10 mouse cellular contexts compared by ENCODE assay signal in genomic region chr12:31191329-31191954, GRCm38 (mm10). TPM values are rescaled to one million over a fixed set of nuclear protein-coding genes. Genes with fewer than 3 reads are reported as not detected.
DNase-seq lines count a peak whose midpoint lies in the region; ATAC-seq lines count a peak whose summit lies in the region.
"Had no signal": no experiment of that assay in that cellular context is flagged by ENCODE, and none has a peak within 500 bp of the region (broad histone marks: within the 10 kb centered on the region; RNA-seq: fewer than 3 reads in every experiment).

No protein-coding gene starts in this region.

- no peak overlapping the region for H3K4me3 ChIP-seq in intestine, embryonic 14.5 days (ENCODE audit: low read depth, low read length)

- peak; percentile 67 for DNase-seq in urinary bladder, postnatal 14 days (ENCODE audit: low spot score)
- DNase-seq in urinary bladder, postnatal 10 days (ENCODE audit: low spot score): no peak
- peak; percentile 85 for DNase-seq in gastrocnemius, postnatal 14 days
- peak; percentile 69 for DNase-seq in intestine, embryonic 14.5 days (ENCODE audit: low spot score)
- peak; percentile 70 for DNase-seq in lung, postnatal 36 days
- peak; percentile 28 for DNase-seq in yolk sac, embryonic 10.5 days (ENCODE audit: low spot score)
- DNase-seq in cerebellum, adult 9-10 months: no peak

- no peak overlapping the region for H3K4me2 ChIP-seq in intestine, embryonic 14.5 days (ENCODE audit: low read length)

- WGBS in intestine, embryonic 14.5 days: 24% methylated on average over 8 of the region's 8 CpGs

- H3K4me1 ChIP-seq in intestine, embryonic 14.5 days (replicated peaks; ENCODE audit: control insufficient read depth, insufficient read depth, low read length): peaks cover 21% of the 10 kb centered on the region

- intact Hi-C loops in gastrocnemius, postnatal 14 days (cut with DNase I; ENCODE audit: low total_unique reads): no loop called here

- no peak overlapping the region for H3K9ac ChIP-seq in intestine, embryonic 14.5 days (ENCODE audit: low read length)

- H3K27me3 ChIP-seq in intestine, embryonic 14.5 days (replicated peaks; ENCODE audit: control insufficient read depth, insufficient read depth, low read length): no peaks in the 10 kb centered on the region

- H3K9me3 ChIP-seq in intestine, embryonic 14.5 days (ENCODE audit: control insufficient read depth, low read length): no peaks in the 10 kb centered on the region

- H3K36me3 ChIP-seq in intestine, embryonic 14.5 days (ENCODE audit: control insufficient read depth, insufficient read depth, low read length): no peaks in the 10 kb centered on the region

- peak; percentile 79 for ATAC-seq in intestine, embryonic 14.5 days (replicated peaks; ENCODE audit: low FRiP score, low TSS enrichment, low read depth)
- no peak for ATAC-seq in granulocyte monocyte progenitor cell, adult 5-6 weeks (replicated peaks; ENCODE audit: poor library complexity, severe bottlenecking)

- H3K27ac ChIP-seq in intestine, embryonic 14.5 days (ENCODE audit: low read depth): peak overlapping the region; percentile 74

RNA-seq across cellular contexts. Expression of gene Gm6993, which starts 49.1 kb away (rescaled TPM):
- not detected for total RNA-seq in gastrocnemius, postnatal 14 days (2021)
- polyA plus RNA-seq in intestine, embryonic 14.5 days (2014; fragmentation: Nextera tagmentation; extraction: Ambion mirVana): not detected in 2 replicates
- not detected in 2 replicates for total RNA-seq in granulocyte monocyte progenitor cell, adult 5-6 weeks (2014; fragmentation: Nextera tagmentation)
- total RNA-seq in granulocyte monocyte progenitor cell, adult 5-6 weeks (2017): not detected in 2 replicates
- total RNA-seq: layer of hippocampus, postnatal 14 days had no signal
- polyA plus RNA-seq: spleen, adult 2 months had no signal

Comparison
In these comparisons a context has a peak if more than half of its experiments do, and no peak if none do; other contexts are left out.
1. DNase-seq: peak in urinary bladder, postnatal 14 days (single experiment), gastrocnemius, postnatal 14 days (single experiment), intestine, embryonic 14.5 days (single experiment), lung, postnatal 36 days (single experiment) and yolk sac, embryonic 10.5 days (single experiment); none in urinary bladder, postnatal 10 days (single experiment) and cerebellum, adult 9-10 months (single experiment).